Mouse (Mus musculus) liver, embryonic 16.5 days (tissue): ENCODE data around the gene Ccr6. TPM values are rescaled to one million over a fixed set of nuclear protein-coding genes. Genes with fewer than 3 reads are reported as not detected.

Source experiments
- ATAC-seq: fragments of 200-750 bp; cut with Nextera tagmentation; 2 replicates; pipeline ENCODE4 v1.8.0; 2017; ENCODE audit warnings: low read depth, mild to moderate bottlenecking, moderate number of reproducible peaks, moderate library complexity
- H3K27ac ChIP-seq: fragments of 300-500 bp; sonication (generic); 2 replicates; pipeline ENCODE4 v1.5.1; 2014; ENCODE audit warnings: mild to moderate bottlenecking, low read length
- H3K27me3 ChIP-seq: fragments of 300-500 bp; sonication (generic); 2 replicates; pipeline ENCODE4 v1.6.1; 2014; ENCODE audit warnings: low read depth, low read length, mixed read lengths; ENCODE audit not compliant: control insufficient read depth, insufficient read depth
- H3K36me3 ChIP-seq: fragments of 300-500 bp; sonication (generic); 2 replicates; pipeline ENCODE4 v1.6.1; 2014; ENCODE audit warnings: mild to moderate bottlenecking; ENCODE audit not compliant: control insufficient read depth, insufficient read depth
- H3K4me1 ChIP-seq: fragments of 300-500 bp; sonication (generic); 2 replicates; pipeline ENCODE4 v1.6.1; 2014; ENCODE audit warnings: low read depth, low read length, mixed read lengths; ENCODE audit not compliant: control insufficient read depth
- H3K4me2 ChIP-seq: fragments of 300-500 bp; sonication (generic); 2 replicates; pipeline ENCODE4 v1.6.1; 2014; ENCODE audit warnings: low read depth, low read length, mixed read lengths
- H3K4me3 ChIP-seq: fragments of 300-500 bp; sonication (generic); 2 replicates; pipeline ENCODE4 v1.5.1; 2014; ENCODE audit warnings: low read depth, mild to moderate bottlenecking, low read length
- H3K9ac ChIP-seq: fragments of 300-500 bp; sonication (generic); 2 replicates; pipeline ENCODE4 v1.6.1; 2014; ENCODE audit warnings: low read depth, low read length
- H3K9me3 ChIP-seq: fragments of 300-500 bp; sonication (generic); replicated peaks from 2 replicates; pipeline ENCODE4 v1.6.1; 2016; ENCODE audit warnings: low read length; ENCODE audit not compliant: control insufficient read depth
- WGBS: fragments of 180-500 bp; shearing (Covaris S2); extraction: QIAGEN DNeasy Blood & Tissue Kit; methylation state at CpG from one replicate; pipeline ENCODE4 v1.1.7; 2014; ENCODE audit not compliant: insufficient replicate concordance; 5-methylcytosine and 5-hydroxymethylcytosine counted together
- polyA plus RNA-seq: library from polyadenylated mRNA; unstranded; fragments of >200 nt; fragmentation: Nextera tagmentation; extraction: Ambion mirVana; gene quantifications from 2 replicates; pipeline ENCODE4 v1.2.1, GENCODE M21; 2015

Gene Ccr6
- polyA plus RNA-seq, 1 experiment from 2014 or later: 0.08 TPM

- no peak overlapping the region for H3K4me3 ChIP-seq
- H3K9me3 ChIP-seq: no peaks in the 10 kb centered on the region
- no peak overlapping the region for H3K27ac ChIP-seq
- 68% methylated on average over 2 of the region's 2 CpGs for WGBS
- no peak overlapping the region for H3K4me2 ChIP-seq
- H3K27me3 ChIP-seq: no peaks in the 10 kb centered on the region
- no peak overlapping the region for H3K9ac ChIP-seq
- no peak for ATAC-seq
- H3K4me1 ChIP-seq: no peaks in the 10 kb centered on the region
- H3K36me3 ChIP-seq: no peaks in the 10 kb centered on the region
Measured at GRCm38 (mm10) chr17:8209696-8210095, 26.1 kb upstream of the Ccr6 start.

DNA sequence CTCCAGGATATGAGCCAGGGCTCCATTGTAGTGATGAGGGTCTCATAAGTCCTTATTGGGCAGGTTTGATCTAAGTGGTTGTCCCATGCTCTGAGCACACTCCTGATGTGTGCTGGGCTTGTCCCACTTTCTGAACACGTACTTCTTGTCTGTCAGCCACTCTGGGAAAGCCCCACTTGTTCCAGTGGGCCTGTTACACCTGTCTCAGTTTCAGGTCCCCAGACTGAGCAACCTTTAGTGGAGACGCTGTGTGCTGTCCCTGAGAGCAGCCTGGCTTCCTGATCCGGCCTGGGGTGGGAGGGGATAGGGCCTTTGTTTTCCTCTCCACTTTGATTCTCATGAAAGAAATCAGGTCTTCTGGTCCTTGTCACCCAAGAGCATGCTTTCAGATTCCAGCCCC is 25.7 kb upstream of the Ccr6 start:
- H3K9me3 ChIP-seq: no peaks in the 10 kb centered on the region
- H3K4me2 ChIP-seq: no peak overlapping the region
- no peak overlapping the region for H3K27ac ChIP-seq
- H3K27me3 ChIP-seq: no peaks in the 10 kb centered on the region
- no peak overlapping the region for H3K9ac ChIP-seq
- H3K4me1 ChIP-seq: no peaks in the 10 kb centered on the region
- no peaks in the 10 kb centered on the region for H3K36me3 ChIP-seq
- 48% methylated on average over 3 of the region's 3 CpGs for WGBS
- H3K4me3 ChIP-seq: no peak overlapping the region
- no peak for ATAC-seq

DNA sequence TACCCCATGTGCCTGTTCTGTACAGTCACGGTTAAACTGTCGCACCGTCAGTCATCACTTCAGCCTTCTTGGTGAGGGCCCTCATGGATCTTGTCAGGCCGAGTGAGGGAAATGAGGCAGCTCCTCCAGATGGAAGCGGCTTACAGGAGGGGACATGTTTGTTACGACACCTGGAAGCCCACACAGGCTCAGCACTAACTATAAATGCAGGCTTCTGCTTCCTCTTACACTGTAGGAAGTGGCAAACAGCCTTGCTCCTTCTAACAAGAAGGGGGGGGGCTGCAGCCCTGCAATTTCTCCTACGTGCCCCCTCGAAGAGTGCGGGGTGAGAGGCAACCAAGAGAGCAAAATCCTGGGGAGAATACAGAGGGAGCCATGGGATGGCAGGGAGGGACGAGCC is 25.2 kb upstream of the Ccr6 start:
- 37% methylated on average over 10 of the region's 10 CpGs for WGBS
- H3K4me2 ChIP-seq: no peak overlapping the region
- H3K9me3 ChIP-seq: no peaks in the 10 kb centered on the region
- no peak for ATAC-seq
- no peak overlapping the region for H3K4me3 ChIP-seq
- no peak overlapping the region for H3K9ac ChIP-seq
- H3K27me3 ChIP-seq: no peaks in the 10 kb centered on the region
- H3K27ac ChIP-seq: no peak overlapping the region
- H3K36me3 ChIP-seq: no peaks in the 10 kb centered on the region
- H3K4me1 ChIP-seq: no peaks in the 10 kb centered on the region

- Histone ChIP-seq H3K4me1 (no peaks in the 10 kb centered on the region), H3K36me3 (no peaks in the 10 kb centered on the region), H3K9ac (no peak overlapping the region), H3K9me3 (no peaks in the 10 kb centered on the region), H3K4me2 (no peak overlapping the region), H3K27me3 (no peaks in the 10 kb centered on the region), H3K4me3 (no peak overlapping the region), H3K27ac (no peak overlapping the region)
- no peak for ATAC-seq
- 58% methylated on average over 6 of the region's 6 CpGs for WGBS
Measured at GRCm38 (mm10) chr17:8211399-8211798, 24.4 kb upstream of the Ccr6 start.

- H3K4me3 ChIP-seq: no peak overlapping the region
- no peaks in the 10 kb centered on the region for H3K27me3 ChIP-seq
- no peak overlapping the region for H3K27ac ChIP-seq
- no peak overlapping the region for H3K4me2 ChIP-seq
- 23% methylated on average over 1 of the region's 1 CpGs for WGBS
- no peak for ATAC-seq
- H3K9ac ChIP-seq: no peak overlapping the region
- H3K36me3 ChIP-seq: no peaks in the 10 kb centered on the region
- no peaks in the 10 kb centered on the region for H3K4me1 ChIP-seq
- H3K9me3 ChIP-seq: no peaks in the 10 kb centered on the region
Measured at GRCm38 (mm10) chr17:8214369-8214768, 21.5 kb upstream of the Ccr6 start.

DNA sequence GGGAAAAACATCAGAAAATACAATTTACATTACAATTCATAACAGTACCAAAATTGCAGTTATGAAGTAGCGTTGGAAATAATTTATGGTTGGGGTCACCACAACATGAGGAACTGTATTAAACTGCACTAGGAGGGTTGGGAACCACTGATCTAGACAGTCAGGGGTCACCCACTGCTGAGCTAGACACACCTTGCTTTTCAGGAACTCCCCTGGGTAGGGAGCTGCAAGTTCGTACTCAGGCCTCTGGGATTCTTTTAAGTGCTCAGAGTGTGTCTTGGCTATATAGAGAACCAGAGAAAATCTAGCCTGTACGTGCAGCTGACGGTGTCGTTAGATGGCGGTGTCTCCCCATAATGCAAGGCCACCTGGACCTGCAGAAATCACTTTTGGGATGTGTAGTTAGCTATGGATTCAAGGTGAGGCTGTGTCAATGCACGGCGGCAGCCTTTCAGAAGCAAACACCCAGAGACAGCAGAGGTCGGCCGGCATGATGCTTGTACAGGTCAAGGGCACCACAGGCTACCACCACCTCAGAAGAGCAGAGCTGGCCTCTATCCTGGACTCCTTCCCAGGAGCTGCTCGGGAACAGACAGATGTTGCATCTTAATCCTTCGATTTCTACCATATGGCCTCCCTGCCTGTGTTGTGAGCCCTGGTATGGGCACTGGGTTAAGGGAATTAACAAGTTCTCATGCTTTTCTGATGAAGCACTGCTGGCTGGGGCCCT is 20.7 kb upstream of the Ccr6 start:
- Histone ChIP-seq H3K4me3 (no peak overlapping the region), H3K9ac (no peak overlapping the region), H3K36me3 (no peaks in the 10 kb centered on the region), H3K27ac (no peak overlapping the region), H3K27me3 (no peaks in the 10 kb centered on the region), H3K9me3 (no peaks in the 10 kb centered on the region), H3K4me1 (no peaks in the 10 kb centered on the region), H3K4me2 (no peak overlapping the region)
- ATAC-seq: no peak
- 72% methylated on average over 12 of the region's 12 CpGs for WGBS

- 79% methylated on average over 10 of the region's 10 CpGs for WGBS
- no peak overlapping the region for H3K9ac ChIP-seq
- no peaks in the 10 kb centered on the region for H3K36me3 ChIP-seq
Measured at GRCm38 (mm10) chr17:8223225-8223624, 12.6 kb upstream of the Ccr6 start.

DNA sequence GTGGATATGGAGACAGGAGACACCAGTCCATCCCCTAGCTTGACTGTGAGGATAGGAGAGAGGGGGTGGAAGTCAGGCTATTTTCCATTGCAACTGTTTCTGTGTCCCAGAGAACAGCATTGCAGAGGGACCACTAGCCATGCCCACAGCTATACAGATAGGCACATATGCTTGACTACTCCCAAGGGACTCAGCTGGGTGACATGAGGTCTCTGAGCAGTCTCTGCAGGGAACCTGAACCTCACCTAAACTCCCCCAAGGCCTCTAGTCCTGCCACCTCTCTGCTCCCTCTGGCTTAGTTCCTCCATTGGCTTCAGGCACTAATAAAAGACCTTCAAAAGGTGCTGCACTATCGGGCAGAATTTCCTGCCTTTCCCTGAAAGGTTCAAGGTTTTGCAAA is 11.8 kb upstream of the Ccr6 start:
- no peak for ATAC-seq
- Histone ChIP-seq H3K9me3 (no peaks in the 10 kb centered on the region), H3K4me1 (no peaks in the 10 kb centered on the region), H3K9ac (no peak overlapping the region), H3K36me3 (no peaks in the 10 kb centered on the region), H3K27me3 (no peaks in the 10 kb centered on the region), H3K4me2 (no peak overlapping the region), H3K4me3 (no peak overlapping the region), H3K27ac (no peak overlapping the region)
- 48% methylated on average over 1 of the region's 1 CpGs for WGBS

More at GRCm38 (mm10) chr17:8223225-8223624, 12.6 kb upstream of the Ccr6 start:
- Histone ChIP-seq H3K9me3 (no peaks in the 10 kb centered on the region), H3K4me1 (no peaks in the 10 kb centered on the region), H3K4me2 (no peak overlapping the region), H3K27ac (no peak overlapping the region), H3K27me3 (no peaks in the 10 kb centered on the region), H3K4me3 (no peak overlapping the region)
- no peak for ATAC-seq

DNA sequence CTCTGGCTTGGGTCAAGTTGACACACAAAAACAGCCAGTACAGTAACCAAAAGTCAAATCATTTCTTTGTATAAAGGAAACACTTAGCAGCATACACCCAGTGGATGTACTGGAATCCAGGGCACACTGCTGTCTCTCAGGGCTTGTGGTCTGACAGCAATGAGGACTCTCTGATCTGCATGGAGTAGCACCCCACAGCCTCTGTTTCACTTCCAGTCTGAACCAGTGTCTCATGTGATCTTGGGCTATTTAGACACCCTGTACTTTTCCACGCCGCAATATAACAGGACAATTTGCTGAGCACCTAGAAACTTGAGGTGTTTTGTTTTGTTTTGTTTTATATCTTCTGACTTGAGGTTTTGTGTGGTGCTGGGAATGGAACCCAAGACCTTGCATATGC is 10.7 kb upstream of the Ccr6 start:
- H3K4me3 ChIP-seq: no peak overlapping the region
- H3K27me3 ChIP-seq: no peaks in the 10 kb centered on the region
- H3K4me1 ChIP-seq: no peaks in the 10 kb centered on the region
- 0 out of 2 replicates have a peak overlapping the region, but pooled peaks have one; percentile 6 for H3K27ac ChIP-seq
- no peaks in the 10 kb centered on the region for H3K36me3 ChIP-seq
- H3K9me3 ChIP-seq: no peaks in the 10 kb centered on the region
- H3K4me2 ChIP-seq: no peak overlapping the region
- no peak for ATAC-seq
- 84% methylated on average over 2 of the region's 2 CpGs for WGBS
- H3K9ac ChIP-seq: no peak overlapping the region
